Mouse (Mus musculus): Measurements from ENCODE around the gene Tomm40. TPM values are rescaled to one million over a fixed set of nuclear protein-coding genes. Genes with fewer than 3 reads are reported as not detected.
"Not testable (repeated sequence)": the region's sequence is repeated elsewhere in the genome, so short reads cannot be mapped to it uniquely, and the experiment has no call there.

Gene Tomm40
- polyA plus RNA-seq, 1 experiment from 2014 or later: 138 TPM

DNA sequence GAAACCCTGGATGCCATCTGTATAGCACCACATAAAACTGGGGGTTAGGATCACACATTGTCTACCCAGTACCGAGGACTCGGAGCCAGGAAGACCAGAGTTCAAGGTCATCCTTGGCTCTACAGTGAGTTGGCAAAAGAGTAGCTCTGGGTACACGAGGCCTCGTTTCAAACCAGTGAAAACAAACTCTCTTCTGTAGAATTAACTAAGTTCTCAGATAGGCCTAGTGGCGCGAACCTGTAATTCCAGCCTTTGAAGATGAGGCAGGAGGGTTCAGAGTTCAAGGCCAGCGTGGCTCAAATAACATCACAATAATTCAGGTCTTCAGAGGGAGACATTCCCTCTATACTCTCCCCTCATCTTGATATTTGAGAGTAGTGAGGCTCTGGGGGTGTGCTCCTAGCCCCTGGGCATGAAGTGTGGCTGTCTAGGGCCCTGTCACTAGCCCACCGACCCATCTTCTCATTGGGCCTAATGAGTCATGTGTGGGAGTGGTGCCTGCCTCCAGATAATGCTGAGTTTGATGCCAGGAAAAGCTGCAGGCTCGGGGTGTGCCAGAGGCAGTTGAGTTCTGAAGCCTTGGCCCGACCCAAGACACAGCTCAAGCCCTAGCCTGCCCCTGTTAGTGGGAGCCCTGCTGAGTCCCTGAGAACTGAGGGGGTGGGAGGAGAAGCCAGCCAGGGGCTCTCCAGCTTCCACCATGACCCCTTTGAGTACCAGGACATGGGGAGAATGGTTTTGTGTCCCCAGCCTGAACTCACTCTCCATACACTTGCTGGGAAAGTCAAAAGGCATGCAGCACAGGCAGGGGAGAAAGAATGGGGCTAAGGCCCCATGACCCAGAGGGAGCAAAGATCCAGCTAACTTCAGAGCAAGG, 20.7 kb downstream of the Tomm40 start:
- Histone ChIP-seq H3K27me3 (no peaks in the 10 kb centered on the region), H3K9ac (peak overlapping the region; percentile 39; the same call in 1 of the 2 replicates), H3K4me1 (replicated peaks) (peaks cover 83% of the 10 kb centered on the region), H3K9me3 (replicated peaks) (no peaks in the 10 kb centered on the region), H3K4me2 (peak overlapping the region; percentile 29), H3K27ac (peak overlapping the region; percentile 87), H3K4me3 (replicated peaks) (no peak overlapping the region), H3K36me3 (peaks cover 19% of the 10 kb centered on the region)
- ATAC-seq (ENCODE audit: low read depth): no peak
- WGBS (ENCODE audit: insufficient replicate concordance): 44% methylated on average over 10 of the region's 10 CpGs
- DNase-seq: no peak

DNA sequence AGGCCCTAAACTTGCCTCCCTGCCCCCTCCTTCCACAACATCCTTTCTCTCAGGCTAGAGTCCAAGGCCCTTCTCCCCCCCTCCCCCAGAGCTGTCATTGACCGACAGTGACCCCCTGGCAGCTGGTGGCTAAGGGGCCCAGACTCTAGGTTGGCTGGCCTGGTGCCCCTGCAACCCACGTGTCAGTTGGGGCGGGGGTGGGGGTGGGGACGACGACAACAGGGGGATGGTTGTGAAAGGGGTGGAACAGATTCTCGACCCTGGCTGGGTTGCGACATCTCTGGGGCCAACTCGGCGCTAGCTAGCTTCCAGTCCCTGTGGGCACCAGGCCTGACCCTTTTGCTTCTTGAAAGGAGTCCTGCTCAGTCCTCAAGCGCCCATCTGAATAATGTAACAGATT, 21.8 kb downstream of the Tomm40 start:
- WGBS (ENCODE audit: insufficient replicate concordance): 15% methylated on average over 10 of the region's 10 CpGs
- DNase-seq: no peak
- peaks cover 19% of the 10 kb centered on the region for H3K36me3 ChIP-seq
- H3K9me3 ChIP-seq (replicated peaks): no peaks in the 10 kb centered on the region
- peak overlapping the region; percentile 18; the same call in 1 of the 2 replicates for H3K4me2 ChIP-seq
- H3K27me3 ChIP-seq: no peaks in the 10 kb centered on the region
- no peak overlapping the region for H3K4me3 ChIP-seq (replicated peaks)
- ATAC-seq (ENCODE audit: low read depth): peak; percentile 52
- H3K4me1 ChIP-seq (replicated peaks): peaks cover 72% of the 10 kb centered on the region
- peak overlapping the region; percentile 87 for H3K27ac ChIP-seq
- no peak overlapping the region for H3K9ac ChIP-seq

DNA sequence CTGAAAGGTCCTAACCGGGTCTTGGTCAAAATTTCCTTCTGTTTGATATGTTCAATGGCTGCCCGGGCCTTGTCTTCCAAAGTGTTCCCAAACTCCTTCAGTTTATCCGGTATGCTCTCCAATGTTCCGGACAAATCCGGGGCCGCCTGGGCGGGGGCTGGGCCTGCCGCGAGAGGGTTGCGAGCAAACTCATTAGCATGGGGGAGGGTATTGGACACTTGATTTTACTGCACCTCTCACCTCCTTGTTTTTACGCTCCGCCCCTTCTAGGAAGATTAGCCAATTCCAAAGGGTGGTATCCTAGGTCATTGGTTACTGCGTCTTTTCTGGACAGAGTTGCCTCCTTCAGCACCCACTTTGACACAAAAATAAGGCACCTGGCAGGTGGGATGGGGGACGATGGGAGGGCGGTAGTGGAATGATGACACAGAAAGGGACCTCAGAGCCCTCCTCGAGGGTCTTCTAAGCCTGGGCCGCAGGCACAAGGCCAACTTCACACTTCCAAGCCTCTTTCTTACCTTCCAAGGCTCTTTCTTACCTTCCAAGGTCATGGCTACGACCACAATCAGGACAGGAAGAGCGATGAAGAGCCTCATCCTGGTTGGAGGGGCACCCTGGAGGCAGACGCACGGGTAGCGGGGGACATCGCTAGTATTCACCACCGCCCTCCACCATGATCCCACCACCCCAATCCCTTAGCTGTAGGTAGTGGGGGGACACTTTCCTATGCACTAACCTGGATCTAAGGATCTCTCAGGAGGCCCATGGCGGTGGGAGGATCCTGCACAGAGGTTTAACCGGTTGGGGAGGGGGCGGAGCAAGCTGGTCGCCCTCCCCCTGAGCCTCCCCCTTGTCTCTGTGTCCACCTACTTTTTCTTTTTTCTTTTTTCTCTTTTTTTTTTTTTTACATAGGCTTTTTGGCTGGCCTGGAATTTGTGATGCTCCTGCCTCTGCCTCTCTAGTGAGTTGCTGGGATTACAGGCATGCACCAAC, 23.1 kb downstream of the Tomm40 start, which contains the start of gene Apoc1:
Gene Apoc1 (minus strand): TSS at position 788 of the 993 bp plus-strand sequence.
- peak within 1 kb of the TSS; percentile 45 for H3K4me2 ChIP-seq
- H3K36me3 ChIP-seq: peaks cover 15% of the 10 kb centered on the region
- peak; percentile 34 for DNase-seq
- ATAC-seq (ENCODE audit: low read depth): no peak; the same call in 1 of the 2 replicates
- peaks cover 66% of the 10 kb centered on the region for H3K4me1 ChIP-seq (replicated peaks)
- 58% methylated on average over 28 of the region's 28 CpGs for WGBS (ENCODE audit: insufficient replicate concordance)
- H3K9ac ChIP-seq: peak within 1 kb of the TSS; percentile 52
- H3K27me3 ChIP-seq: no peaks in the 10 kb centered on the region
- no peaks in the 10 kb centered on the region for H3K9me3 ChIP-seq (replicated peaks)
- peak within 1 kb of the TSS; percentile 87 for H3K27ac ChIP-seq
- H3K4me3 ChIP-seq (replicated peaks): peak within 1 kb of the TSS; percentile 41

DNA sequence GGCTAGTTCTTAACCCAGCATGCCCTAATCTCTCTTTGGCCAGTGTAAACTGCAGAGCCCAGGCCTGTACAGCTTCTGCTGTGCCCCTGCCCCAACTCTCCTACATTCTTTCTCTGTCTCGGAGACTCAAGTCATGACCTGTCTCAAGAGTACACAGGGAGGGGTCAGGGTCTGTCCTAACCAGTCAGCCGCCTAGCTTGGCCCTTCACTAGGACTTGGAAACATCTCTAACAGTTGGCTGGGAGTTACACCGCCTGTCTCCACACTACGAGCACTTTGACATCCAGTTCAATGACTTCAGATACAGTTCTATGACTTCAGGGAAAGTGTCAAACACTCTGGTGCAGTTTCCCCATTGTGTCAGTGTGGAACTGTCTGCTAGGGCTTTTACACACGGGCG, 23.8 kb downstream of the Tomm40 start:
- Histone ChIP-seq H3K4me2 (peak overlapping the region; percentile 45), H3K9ac (peak overlapping the region; percentile 52; the same call in 1 of the 2 replicates), H3K27me3 (no peaks in the 10 kb centered on the region), H3K4me1 (replicated peaks) (peaks cover 66% of the 10 kb centered on the region), H3K4me3 (replicated peaks) (peak overlapping the region; percentile 41), H3K36me3 (peaks cover 8% of the 10 kb centered on the region), H3K9me3 (replicated peaks) (no peaks in the 10 kb centered on the region), H3K27ac (peak overlapping the region; percentile 74)
- DNase-seq: no peak
- 65% methylated on average over 6 of the region's 6 CpGs for WGBS (ENCODE audit: insufficient replicate concordance)
- ATAC-seq (ENCODE audit: low read depth): no peak

DNA sequence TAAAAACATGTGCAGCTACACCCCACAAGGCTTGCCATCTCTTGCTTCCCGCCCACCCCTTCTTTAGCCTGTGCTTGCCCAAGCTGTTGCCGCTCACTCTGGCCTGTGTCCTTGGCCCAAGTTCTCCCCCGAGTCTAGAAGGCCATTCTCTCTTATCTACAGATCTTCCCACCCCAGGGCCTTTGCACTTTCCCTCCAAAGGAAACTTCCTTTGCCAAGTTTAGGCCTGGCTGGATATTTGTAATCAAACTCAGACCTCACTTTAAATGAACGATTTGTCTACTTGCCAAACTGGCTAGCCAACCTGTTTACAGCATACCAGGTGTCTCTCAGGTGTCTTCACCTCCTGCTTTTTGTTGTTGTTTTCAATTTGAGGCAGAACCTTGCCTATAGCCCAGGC, 24.4 kb downstream of the Tomm40 start:
- Histone ChIP-seq H3K4me2 (no peak overlapping the region; the same call in 1 of the 2 replicates), H3K36me3 (peaks cover 2% of the 10 kb centered on the region; the same call in 1 of the 2 replicates), H3K4me3 (replicated peaks) (no peak overlapping the region), H3K9me3 (replicated peaks) (no peaks in the 10 kb centered on the region), H3K4me1 (replicated peaks) (peaks cover 64% of the 10 kb centered on the region), H3K9ac (no peak overlapping the region), H3K27ac (peak overlapping the region; percentile 74; the same call in 1 of the 2 replicates), H3K27me3 (no peaks in the 10 kb centered on the region)
- DNase-seq: no peak
- WGBS (ENCODE audit: insufficient replicate concordance): 67% methylated on average over 4 of the region's 4 CpGs
- ATAC-seq (ENCODE audit: low read depth): no peak

DNA sequence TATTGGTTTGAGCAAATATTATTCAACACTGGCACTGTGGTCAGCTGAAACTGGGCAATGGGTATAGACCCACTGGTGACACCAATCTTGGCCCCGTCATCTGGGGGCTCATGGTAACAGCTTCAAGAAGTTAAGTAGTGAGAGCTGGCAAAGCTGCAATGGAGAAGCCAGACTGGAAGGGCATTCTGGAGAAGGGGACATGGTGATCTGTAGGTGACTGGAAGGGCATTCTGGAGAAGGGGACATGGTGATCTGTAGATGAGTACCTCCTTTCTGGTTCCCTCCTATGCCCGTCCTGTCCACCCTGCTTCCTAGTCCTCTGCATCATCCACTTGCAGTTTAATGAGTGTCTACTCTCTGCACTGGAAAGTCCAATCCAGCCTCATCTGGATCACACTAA, 26.6 kb downstream of the Tomm40 start:
- H3K36me3 ChIP-seq: no peaks in the 10 kb centered on the region
- H3K4me3 ChIP-seq (replicated peaks): no peak overlapping the region
- no peaks in the 10 kb centered on the region for H3K9me3 ChIP-seq (replicated peaks)
- H3K27ac ChIP-seq: peak overlapping the region; percentile 13; the same call in 1 of the 2 replicates
- no peak overlapping the region for H3K9ac ChIP-seq
- WGBS (ENCODE audit: insufficient replicate concordance): 77% methylated on average over 2 of the region's 2 CpGs
- peaks cover 55% of the 10 kb centered on the region for H3K4me1 ChIP-seq (replicated peaks)
- no peak overlapping the region for H3K4me2 ChIP-seq
- H3K27me3 ChIP-seq: no peaks in the 10 kb centered on the region
- no peak for ATAC-seq (ENCODE audit: low read depth)
- no peak for DNase-seq

DNA sequence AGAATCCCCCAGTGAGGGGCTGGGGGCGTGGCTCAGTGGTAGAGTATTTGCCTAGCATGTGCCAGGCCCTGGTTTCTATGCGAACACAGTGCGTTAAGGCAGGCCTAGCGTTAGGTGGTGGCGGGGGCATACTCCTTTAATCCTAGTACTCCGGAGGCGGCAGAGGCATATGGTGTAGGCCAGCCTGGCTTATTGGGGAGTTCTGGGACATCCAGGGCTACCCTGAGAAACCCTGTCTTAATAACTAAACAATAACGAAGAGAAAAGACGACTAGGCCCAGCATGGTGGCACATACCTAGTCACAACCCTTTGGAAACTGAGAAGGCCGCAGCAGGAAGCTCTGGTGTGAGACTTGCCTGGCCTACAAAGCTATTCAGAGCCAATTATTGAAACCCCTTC, 27.1 kb downstream of the Tomm40 start:
- H3K4me1 ChIP-seq (replicated peaks): peaks cover 53% of the 10 kb centered on the region
- H3K9ac ChIP-seq: no peak overlapping the region
- WGBS (ENCODE audit: insufficient replicate concordance): 88% methylated on average over 10 of the region's 10 CpGs
- no peaks in the 10 kb centered on the region for H3K9me3 ChIP-seq (replicated peaks)
- no peaks in the 10 kb centered on the region for H3K27me3 ChIP-seq
- ATAC-seq (ENCODE audit: low read depth): no peak
- no peak overlapping the region for H3K4me3 ChIP-seq (replicated peaks)
- no peak for DNase-seq
- peak overlapping the region; percentile 75; the same call in 1 of the 2 replicates for H3K27ac ChIP-seq
- H3K4me2 ChIP-seq: no peak overlapping the region
- no peaks in the 10 kb centered on the region for H3K36me3 ChIP-seq

DNA sequence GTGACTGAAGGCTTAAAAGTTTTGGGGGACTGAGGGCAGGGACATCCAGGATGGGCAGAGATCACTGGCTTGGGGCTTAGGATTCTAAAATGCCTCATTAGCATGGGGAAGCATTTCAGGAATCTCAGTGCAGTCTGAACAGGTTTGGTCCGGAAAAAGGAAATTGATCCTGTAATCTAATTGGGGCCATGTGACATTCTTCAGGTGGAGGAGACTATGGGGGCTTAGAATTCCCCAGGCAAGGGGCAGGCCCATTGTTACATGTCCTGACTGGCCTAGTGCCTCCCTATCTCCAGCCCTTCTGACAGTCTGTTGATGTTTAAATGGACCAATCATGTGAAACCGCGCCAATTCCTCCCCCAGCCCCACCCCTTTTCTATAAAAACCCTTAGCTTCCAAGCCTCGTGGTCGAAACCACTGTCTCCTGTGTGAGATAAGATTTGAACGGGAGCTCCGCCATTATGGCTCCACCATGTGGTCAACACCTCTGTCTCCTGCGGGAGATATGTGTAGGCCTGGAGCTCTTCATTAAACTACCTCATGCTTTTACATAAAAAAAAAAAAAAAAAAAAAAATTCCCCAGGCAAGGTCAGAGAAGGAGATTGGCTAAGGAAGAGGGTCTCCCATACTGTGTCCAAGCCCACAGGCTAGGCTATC, 28.2 kb downstream of the Tomm40 start:
- not testable (repeated sequence) for DNase-seq; H3K36me3 ChIP-seq; H3K9me3 ChIP-seq (replicated peaks); H3K9ac ChIP-seq; H3K4me2 ChIP-seq; H3K4me3 ChIP-seq (replicated peaks); H3K27me3 ChIP-seq
- peaks cover 50% of the 10 kb centered on the region for H3K4me1 ChIP-seq (replicated peaks)
- H3K27ac ChIP-seq: peak overlapping the region; percentile 75
- 23% methylated on average over 8 of the region's 8 CpGs for WGBS (ENCODE audit: insufficient replicate concordance)
- ATAC-seq (ENCODE audit: low read depth): peak; percentile 52

DNA sequence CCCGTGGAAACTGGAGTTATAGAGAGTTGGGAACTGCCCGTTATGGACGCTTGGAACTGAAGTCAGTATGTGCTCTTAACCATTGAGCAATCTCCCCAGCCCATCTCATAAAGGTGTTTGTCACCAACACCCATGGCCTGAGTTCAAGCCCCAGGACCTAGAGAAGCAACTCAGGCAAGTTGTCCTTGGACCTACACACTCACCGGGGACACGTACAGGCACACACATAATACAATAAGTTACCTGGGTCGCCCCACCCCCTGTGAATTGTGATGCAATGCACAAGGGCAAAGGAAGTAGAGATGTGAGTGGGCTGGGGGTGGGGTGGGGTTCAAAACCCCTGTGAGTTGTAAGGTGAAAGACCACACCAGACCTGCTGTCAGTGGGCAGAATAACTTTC, 28.7 kb downstream of the Tomm40 start:
- Histone ChIP-seq H3K36me3 (no peaks in the 10 kb centered on the region), H3K9me3 (replicated peaks) (no peaks in the 10 kb centered on the region), H3K27me3 (no peaks in the 10 kb centered on the region), H3K4me1 (replicated peaks) (peaks cover 50% of the 10 kb centered on the region), H3K4me3 (replicated peaks) (no peak overlapping the region), H3K9ac (no peak overlapping the region), H3K4me2 (no peak overlapping the region), H3K27ac (peak overlapping the region; percentile 75)
- no peak for DNase-seq
- peak; percentile 49 for ATAC-seq (ENCODE audit: low read depth)
- 72% methylated on average over 6 of the region's 6 CpGs for WGBS (ENCODE audit: insufficient replicate concordance)

DNA sequence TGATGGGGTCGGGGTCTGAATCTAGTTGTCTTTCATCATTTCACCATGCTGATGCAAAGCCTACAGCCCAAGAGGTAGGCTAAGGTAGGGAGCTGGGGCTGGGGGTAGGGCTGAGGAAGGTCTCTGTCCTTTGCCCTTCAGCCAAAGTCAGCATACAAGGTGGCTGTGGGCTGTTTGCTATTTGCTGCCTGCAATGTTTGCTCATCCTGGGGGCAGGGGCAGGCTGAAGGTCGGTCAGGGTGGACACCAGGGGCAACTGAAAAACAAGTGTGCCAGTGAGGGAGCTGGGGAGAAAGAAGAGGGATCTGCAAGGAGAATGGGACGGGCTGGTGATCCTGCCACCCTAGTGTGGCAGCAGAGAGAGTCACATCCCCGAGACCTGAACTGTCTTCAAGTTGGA, 29.9 kb downstream of the Tomm40 start:
- ATAC-seq (ENCODE audit: low read depth) (peak; percentile 60), DNase-seq (no peak)
- H3K9me3 ChIP-seq (replicated peaks): no peaks in the 10 kb centered on the region
- peak overlapping the region; percentile 19; the same call in 1 of the 2 replicates for H3K4me2 ChIP-seq
- peaks cover 53% of the 10 kb centered on the region for H3K4me1 ChIP-seq (replicated peaks)
- H3K27ac ChIP-seq: peak overlapping the region; percentile 75
- H3K9ac ChIP-seq: peak overlapping the region; percentile 26; the same call in 1 of the 2 replicates
- H3K4me3 ChIP-seq (replicated peaks): no peak overlapping the region
- 57% methylated on average over 4 of the region's 4 CpGs for WGBS (ENCODE audit: insufficient replicate concordance)
- no peaks in the 10 kb centered on the region for H3K27me3 ChIP-seq
- no peaks in the 10 kb centered on the region for H3K36me3 ChIP-seq
